Mouse (Mus musculus): ENCODE data around the gene Chga. TPM values are rescaled to one million over a fixed set of nuclear protein-coding genes. Genes with fewer than 3 reads are reported as not detected.

Gene Chga
- total RNA-seq, 2 experiments from 2014 or later, result 1,253 to 1,514 TPM

- DNase-seq, result no peak
Measured at GRCm38 (mm10) chr12:102557372-102557771, 2.6 kb downstream of the Chga start.

GRCm38 (mm10) chr12:102565086-102565485, 10.3 kb downstream of the Chga start:
- DNase-seq, result no peak

- no peak for DNase-seq
Measured at GRCm38 (mm10) chr12:102566951-102567350, 12.2 kb downstream of the Chga start.

- DNase-seq, result no peak
Measured at GRCm38 (mm10) chr12:102568219-102568618, 13.4 kb downstream of the Chga start.

DNA sequence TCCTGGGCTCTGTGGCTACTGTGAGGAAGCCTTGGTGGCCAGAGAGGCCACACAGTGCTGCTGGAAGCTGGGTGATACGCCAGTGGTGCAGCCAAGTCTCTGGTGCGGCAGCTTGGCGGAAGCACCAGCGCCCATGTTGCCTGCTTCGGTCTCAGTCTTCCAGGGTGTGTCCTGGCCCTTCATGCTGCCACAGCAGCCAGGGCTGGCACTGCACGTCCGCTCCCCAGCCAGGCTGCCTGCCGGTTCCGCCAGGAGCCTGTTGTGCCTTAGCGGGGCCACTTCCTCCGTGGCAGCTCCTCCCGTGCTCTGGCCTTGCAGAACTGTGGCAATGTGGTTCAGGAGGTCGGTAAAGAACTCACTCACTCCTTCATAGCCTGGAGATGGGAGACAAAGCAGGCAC, 15.3 kb downstream of the Chga start:
- DNase-seq, result no peak

GRCm38 (mm10) chr12:102570734-102571133, 16.0 kb downstream of the Chga start:
- DNase-seq, result no peak

- DNase-seq, result no peak
Measured at GRCm38 (mm10) chr12:102571666-102572065, 16.9 kb downstream of the Chga start.

GRCm38 (mm10) chr12:102573036-102573435, 18.3 kb downstream of the Chga start:
- no peak for DNase-seq

DNA sequence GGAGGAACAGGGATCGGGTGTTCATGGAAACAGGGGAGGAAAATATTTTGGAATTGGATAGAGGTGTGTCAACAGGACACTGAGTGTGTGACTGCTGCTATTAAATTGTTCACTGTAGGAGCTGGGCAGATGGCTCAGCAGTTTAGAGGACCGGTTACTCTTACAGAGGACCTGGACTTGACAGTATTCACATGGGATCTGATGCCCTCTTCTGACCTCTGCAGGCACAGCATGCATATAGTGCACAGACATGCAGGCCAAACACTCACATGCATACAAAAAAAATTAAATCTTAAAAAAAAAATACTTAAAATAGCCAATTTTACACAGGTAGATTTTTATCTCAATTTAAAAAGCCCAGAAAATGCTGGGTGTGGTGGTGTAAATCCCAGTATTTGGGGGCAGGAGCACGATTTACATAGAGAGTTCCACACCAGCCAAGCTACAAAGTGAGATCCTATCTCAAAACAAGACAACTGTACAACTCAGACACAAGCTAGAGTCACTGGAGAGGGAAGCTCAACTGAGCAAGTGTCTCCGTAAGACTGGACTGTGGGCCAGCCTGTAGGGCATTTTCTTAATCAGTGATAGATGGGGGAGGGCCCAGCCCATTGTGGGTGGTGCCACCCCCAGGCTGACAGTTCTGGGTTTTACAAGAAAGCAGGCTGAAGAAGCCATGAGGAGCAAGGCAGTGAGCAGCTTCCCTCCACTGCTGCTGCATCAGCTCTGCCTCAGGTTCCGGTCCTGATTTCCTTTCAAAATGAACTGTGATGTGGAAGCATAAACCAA, 21.0 kb downstream of the Chga start:
- DNase-seq, result no peak

DNA sequence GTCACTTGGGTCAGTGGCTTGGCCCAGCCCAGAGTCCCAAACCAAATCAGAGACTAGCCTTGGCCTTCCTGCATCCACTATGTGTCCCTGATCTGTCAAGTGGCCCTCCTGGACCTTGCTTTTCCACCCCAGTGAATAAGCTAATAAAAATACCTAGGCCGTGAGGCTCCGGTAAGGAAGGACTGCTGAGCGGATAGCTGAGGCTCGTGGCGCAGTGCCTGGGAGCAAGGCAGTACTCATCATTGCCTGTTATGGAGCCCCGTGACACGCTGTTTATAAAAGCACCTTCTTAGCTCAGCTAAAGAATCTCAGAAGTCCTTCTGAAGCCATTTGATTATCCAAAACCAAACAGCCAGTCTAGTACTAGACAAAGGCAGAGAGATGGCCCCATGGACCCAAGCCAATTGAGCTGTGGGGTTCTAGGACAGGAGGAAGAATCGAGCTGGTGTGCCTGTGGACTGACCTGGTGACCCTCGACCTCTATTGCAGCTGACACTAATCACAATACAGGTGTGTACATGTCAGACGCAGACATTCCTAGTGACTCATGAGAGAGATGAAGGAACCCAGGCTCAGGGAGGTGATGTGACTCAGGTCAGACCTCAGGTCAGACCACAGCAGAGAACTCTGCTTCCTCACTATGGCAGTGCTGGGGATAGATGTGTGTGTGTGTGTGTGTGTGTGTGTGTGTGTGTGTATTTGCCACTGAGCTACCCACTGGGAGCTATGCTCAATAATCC, 22.1 kb downstream of the Chga start:
- DNase-seq, result no peak

GRCm38 (mm10) chr12:102579041-102579440, 24.3 kb downstream of the Chga start:
- peak; percentile 84 to 92 for DNase-seq

DNA sequence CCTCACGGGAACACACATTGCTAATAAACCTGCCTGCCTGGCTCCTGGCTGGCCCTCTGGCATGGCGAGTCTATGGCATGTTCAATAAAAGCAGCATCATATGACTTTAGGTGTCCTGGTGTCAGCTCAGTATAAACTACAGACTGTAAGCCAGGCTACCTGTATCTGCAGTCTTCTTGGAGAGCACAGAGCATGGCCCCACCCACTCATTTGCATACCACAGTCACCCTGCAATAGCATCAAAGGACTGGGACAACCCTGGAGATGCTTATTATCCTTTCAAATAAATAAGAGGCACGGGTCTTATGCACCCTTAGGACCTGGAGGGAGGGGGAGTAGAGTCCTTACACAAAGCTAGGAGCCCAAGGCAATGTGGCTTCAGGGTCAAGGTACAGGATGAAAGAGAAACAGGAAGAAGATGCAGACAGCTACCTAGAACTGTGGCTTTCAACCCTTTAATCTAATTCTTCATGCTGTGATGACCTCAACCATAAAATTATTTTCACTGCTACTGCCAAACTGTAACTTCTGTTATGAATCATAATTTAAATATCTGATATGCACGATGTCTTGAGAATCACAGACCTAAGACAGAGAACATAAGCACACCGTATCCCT, 26.9 kb downstream of the Chga start:
- no peak for DNase-seq

DNA sequence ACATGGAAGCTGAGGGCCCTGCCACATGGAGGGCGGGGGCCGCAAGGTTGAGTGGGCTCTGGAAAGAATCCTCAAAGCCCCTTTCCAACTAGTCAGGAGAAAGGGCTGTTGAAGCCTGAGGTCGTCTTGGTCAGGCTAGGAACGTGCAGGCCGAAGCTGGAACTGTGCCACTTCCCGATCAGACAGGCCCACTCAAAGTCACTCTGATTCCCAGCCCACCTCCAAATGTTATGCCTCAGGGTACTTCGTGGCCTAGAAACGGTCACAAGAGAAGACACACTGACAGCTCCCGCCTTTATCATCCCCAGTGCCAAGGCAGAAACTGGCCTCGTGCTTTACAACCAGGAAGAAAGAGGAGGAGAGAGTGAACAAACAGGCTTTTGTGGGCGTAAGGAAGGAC, 27.7 kb downstream of the Chga start:
- DNase-seq, result no peak

DNA sequence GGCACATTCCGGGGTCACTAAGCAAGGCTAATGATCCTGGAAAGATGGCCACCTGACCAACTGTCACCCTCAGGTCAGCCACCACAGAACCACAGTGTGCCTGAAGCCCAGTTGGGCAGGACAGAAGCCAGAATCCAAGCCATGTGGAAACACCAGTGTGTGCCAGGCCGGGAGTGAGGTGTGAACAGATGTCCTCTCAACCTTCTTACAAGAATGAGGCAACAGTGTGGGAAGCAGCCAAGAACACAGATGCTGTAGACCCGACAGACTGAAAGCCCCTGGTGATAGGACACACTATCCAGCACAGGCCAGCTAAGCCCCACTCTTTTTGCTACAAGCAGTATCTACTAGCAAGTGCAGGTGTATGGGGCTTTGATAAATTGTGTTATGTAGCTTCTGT, 30.6 kb downstream of the Chga start:
- no peak for DNase-seq

DNA sequence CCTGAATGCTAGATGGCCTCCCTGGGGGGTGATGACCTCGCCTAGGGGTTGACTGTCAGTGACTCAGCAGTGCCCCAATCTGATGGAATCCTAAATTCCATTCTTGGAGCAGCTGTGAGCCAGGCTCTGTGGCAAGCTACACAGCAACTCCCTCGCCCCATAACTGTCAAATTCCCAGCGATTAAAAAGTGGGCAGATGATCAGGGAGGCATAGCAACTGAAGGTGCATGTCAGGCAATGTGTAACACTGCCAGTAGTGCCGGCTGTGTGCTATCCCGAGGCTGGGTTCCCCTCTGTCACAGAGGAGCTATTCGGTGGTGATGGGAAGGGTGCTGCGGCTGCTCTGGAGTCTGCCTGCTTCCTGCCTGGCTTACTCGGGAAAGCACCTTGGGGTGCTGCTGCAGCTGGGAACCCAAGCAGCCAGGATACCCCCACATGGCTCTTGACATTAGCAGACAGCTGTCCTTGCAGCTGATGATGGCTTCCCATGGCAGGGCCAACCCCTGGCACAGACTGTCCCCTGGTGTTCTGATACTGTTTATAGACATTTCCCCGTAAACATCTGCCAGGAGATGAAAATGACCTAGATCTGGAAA, 31.6 kb downstream of the Chga start:
- no peak for DNase-seq

DNA sequence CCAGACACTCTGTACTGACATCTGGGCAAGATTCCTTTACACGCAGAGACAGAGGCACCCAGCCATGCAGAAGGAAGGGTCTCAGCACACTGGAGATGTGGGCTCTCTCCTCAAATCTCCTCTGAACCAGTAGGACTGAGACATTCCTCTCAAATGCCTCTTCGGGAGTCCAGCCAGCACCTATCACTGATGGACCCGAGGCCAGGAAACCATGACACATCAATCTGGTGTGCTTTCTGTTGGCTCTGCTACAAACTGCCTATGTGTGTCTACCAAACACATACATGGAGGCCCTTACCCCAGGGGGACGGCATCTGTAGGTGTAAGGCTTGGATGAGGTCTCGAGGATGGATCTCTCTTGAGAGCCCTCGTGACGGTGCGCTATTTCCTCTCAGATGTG, 32.3 kb downstream of the Chga start:
- DNase-seq, result no peak

GRCm38 (mm10) chr12:102590711-102591360, 36.1 kb downstream of the Chga start:
- DNase-seq, result no peak

- DNase-seq, result peak; percentile 78 to 86
Measured at GRCm38 (mm10) chr12:102593699-102594098, 38.9 kb downstream of the Chga start.

GRCm38 (mm10) chr12:102594627-102595026, 39.9 kb downstream of the Chga start:
- DNase-seq, result no peak

DNA sequence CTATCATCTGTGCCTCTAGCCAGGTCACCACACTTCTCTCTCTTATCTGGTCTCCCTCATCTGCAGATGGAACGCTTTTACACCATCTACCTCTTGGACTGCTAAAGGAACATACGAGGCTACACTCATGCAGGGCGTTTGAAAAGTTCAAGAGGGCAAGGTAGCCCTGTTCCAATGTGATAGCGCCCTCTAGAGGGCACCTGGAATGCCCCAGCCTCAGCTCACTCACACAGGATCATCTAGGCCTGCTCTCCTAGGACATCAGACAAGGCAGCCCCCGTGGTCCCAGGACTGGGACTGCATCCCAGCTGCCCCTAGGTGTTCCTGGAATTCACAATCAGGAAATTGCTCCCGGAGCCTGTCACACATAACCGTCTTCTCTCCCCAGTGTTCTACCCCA, 41.6 kb downstream of the Chga start:
- peak in 1 of 2 experiments; percentile 37 for DNase-seq

GRCm38 (mm10) chr12:102597466-102597865, 42.7 kb downstream of the Chga start:
- DNase-seq, result peak; percentile 18 to 33

- no peak for DNase-seq
Measured at GRCm38 (mm10) chr12:102598535-102598934, 43.8 kb downstream of the Chga start.
